Mouse (Mus musculus): ENCODE measurements at regions not wholly inside any gene's neighbourhood (a gene's known extent, or its start where the extent isn't known, plus 50 kb on each side); places are given as distances from the start of the nearest gene placed in this dataset.

DNA sequence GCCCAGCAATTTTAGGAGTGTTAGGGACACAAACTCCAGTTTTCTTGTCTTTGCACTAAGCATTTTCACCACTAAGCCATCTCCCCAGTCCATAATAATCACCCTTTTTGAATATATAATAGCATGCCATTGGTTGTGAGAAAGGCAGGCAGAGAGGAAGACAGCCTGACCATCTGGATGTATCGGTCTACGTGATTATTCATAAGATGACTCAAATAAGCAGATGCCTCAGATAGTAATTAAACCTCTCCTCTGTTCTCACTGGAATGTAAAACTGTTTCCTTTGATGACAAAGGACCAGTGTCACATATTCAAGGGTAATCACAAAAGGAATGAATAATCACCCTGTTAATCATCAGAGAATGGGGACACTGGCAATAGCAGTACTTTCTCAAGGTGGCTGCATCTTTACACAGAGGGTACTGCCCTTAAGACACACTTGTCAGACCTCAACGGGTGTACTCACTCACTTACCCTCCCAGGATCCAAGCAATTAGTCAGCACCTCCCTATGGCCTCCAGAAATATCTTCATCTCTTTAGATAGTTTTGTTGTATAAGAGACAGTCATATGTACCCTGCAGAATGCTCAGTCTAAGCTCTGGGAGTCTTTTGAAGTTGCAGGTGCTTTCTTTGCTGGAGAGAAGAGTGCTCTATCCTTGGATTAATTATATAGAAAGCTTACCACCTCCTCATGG lies 826.0 kb upstream of the Ddx18 start:
- no peak overlapping the region for H3K4me3 ChIP-seq
- no peaks in the 10 kb centered on the region for H3K36me3 ChIP-seq
- no peaks in the 10 kb centered on the region for H3K27me3 ChIP-seq
- H3K4me1 ChIP-seq = no peaks in the 10 kb centered on the region
- H3K9me3 ChIP-seq = no peaks in the 10 kb centered on the region
- H3K27ac ChIP-seq (replicated peaks) = no peak overlapping the region
- no peak overlapping the region for H3K9ac ChIP-seq (replicated peaks)
- no peak overlapping the region for H3K4me2 ChIP-seq (replicated peaks)
- WGBS = 69% methylated on average over 3 of the region's 3 CpGs
- ATAC-seq (ENCODE audit: low FRiP score, low read depth) = no peak

DNA sequence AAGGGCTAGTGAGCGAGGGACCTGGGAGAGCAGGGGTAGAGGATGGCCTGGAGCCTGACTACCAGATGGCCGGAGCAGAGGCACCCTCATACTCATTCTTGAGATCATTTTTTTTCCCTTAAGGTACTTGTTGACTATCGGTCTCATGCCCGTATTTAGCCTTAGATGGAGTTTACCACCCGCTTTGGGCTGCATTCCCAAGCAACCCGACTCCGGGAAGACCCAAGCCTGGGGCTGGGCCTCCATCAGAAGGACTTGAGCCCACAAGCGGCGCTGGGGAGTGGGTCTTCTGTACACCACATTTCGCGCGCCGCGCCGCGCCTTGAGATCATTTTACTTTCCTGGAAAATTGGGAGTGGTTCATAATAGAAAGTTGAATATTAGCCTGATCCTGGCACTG lies 789.2 kb upstream of the Ddx18 start:
- no peak overlapping the region for H3K27ac ChIP-seq (replicated peaks)
- no peaks in the 10 kb centered on the region; the same call in 1 of the 2 replicates for H3K9me3 ChIP-seq
- no peaks in the 10 kb centered on the region for H3K36me3 ChIP-seq
- no peak overlapping the region for H3K4me2 ChIP-seq (replicated peaks)
- ATAC-seq (ENCODE audit: low FRiP score, low read depth) = peak; percentile 84; the same call in 1 of the 2 replicates
- no peak overlapping the region for H3K4me3 ChIP-seq
- H3K9ac ChIP-seq (replicated peaks) = no peak overlapping the region
- WGBS = 92% methylated on average over 16 of the region's 16 CpGs
- H3K4me1 ChIP-seq = no peaks in the 10 kb centered on the region
- H3K27me3 ChIP-seq = no peaks in the 10 kb centered on the region

DNA sequence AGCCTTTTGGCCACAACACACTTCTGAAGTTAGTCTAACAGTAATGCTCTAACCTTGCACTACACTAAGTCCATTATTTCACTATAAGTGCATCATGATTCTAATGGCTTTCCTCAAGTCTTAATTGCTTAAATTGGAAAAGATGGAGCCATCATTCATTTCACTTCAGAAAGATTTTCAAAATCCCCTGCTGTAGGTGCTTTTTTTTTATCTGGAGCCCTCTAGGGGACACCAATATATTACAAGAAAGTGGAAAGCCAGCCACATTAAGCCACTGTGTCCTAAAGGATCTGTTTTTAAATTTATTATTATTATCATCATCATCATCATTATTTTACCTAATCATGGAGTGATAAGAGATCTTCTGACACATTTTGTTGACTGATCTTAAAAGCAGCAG lies 783.7 kb upstream of the Ddx18 start:
- no peak overlapping the region for H3K4me2 ChIP-seq (replicated peaks)
- H3K27ac ChIP-seq (replicated peaks) = no peak overlapping the region
- no peaks in the 10 kb centered on the region for H3K27me3 ChIP-seq
- H3K4me3 ChIP-seq = no peak overlapping the region
- no peaks in the 10 kb centered on the region for H3K9me3 ChIP-seq
- no peaks in the 10 kb centered on the region for H3K4me1 ChIP-seq
- H3K36me3 ChIP-seq = no peaks in the 10 kb centered on the region
- ATAC-seq (ENCODE audit: low FRiP score, low read depth) = no peak
- no peak overlapping the region for H3K9ac ChIP-seq (replicated peaks)

DNA sequence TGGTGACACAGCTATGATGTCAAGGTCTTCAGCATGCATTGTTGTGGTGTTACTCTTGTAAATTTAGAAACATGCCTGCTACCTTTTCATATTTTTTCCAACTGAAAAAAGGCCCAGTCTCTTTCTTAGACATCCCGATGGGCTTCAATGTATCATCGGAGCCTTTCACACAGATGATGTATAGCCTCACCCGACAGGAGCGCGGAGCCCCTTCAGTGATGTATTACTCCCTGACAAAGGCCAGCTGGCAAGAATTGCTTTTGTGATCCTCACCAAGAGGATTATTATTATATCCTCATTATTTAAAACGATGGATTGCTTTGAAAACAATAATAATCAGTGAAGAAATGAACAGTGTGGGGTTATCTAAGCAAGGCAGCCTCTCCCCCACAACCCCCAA lies 765.5 kb upstream of the Ddx18 start:
- H3K9me3 ChIP-seq = no peaks in the 10 kb centered on the region
- no peaks in the 10 kb centered on the region for H3K4me1 ChIP-seq
- no peak for ATAC-seq (ENCODE audit: low FRiP score, low read depth)
- no peak overlapping the region for H3K4me2 ChIP-seq (replicated peaks)
- H3K9ac ChIP-seq (replicated peaks) = no peak overlapping the region
- no peak overlapping the region for H3K4me3 ChIP-seq
- 88% methylated on average over 6 of the region's 6 CpGs for WGBS
- H3K27me3 ChIP-seq = no peaks in the 10 kb centered on the region
- no peak overlapping the region for H3K27ac ChIP-seq (replicated peaks)
- no peaks in the 10 kb centered on the region for H3K36me3 ChIP-seq

DNA sequence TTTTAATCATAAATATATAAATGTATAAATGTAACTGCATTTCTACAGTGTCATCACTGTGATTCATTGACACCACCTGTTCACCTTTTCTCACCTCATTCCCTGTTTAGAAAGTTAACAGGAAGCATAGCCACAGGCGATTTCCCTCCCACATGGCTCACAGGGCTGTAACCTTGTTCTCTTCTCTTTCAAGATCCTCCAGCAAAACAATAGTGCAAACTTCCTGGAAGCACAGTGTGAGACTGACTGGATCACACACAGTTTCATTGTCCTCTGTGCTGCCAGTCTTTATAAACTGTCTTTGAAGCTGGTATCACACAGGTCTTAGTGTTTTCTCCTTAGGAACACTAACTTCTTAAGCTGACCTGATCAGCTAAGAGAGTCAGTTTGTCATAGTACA lies 760.5 kb upstream of the Ddx18 start:
- H3K4me1 ChIP-seq = no peaks in the 10 kb centered on the region
- H3K9ac ChIP-seq (replicated peaks) = no peak overlapping the region
- no peaks in the 10 kb centered on the region for H3K36me3 ChIP-seq
- no peak overlapping the region for H3K27ac ChIP-seq (replicated peaks)
- no peaks in the 10 kb centered on the region for H3K9me3 ChIP-seq
- no peaks in the 10 kb centered on the region for H3K27me3 ChIP-seq
- no peak overlapping the region for H3K4me2 ChIP-seq (replicated peaks)
- no peak overlapping the region for H3K4me3 ChIP-seq
- WGBS = 35% methylated on average over 1 of the region's 1 CpGs
- no peak for ATAC-seq (ENCODE audit: low FRiP score, low read depth)
